Mouse (Mus musculus) gastrocnemius, postnatal 25 days (tissue): ENCODE measurements around the gene Rnf31. TPM values are rescaled to one million over a fixed set of nuclear protein-coding genes. Genes with fewer than 3 reads are reported as not detected.

Experiments used
- DNase-seq: peaks from one replicate; pipeline ENCODE4 v3.0.0; 2022
- total RNA-seq, 2 experiments: library from RNA; stranded (reverse); gene quantifications; 1 replicate in 1 of 2; 2 replicates in 1 of 2; pipeline ENCODE4 v1.2.3; 2021

The Rnf31 gene
- total RNA-seq, 2 experiments from 2014 or later = 11.1 to 20.7 TPM

DNA sequence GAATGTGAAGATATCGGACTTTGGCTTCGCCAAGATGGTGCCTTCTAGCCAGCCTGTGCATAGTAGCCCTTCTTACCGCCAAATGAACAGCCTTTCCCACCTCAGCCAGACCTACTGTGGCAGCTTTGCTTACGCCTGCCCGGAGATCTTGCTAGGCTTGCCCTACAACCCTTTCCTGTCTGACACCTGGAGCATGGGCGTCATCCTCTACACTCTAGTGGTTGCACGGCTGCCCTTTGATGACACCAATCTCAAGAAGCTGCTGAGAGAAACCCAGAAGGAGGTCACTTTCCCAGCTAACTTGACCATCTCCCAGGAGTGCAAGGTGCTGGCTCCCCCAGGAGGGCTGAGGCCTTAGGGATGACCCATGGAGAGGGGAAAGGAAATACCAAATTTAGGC is 60.0 kb downstream of the Rnf31 start:
- no peak for DNase-seq

Other genes starting within 250 kb of the Rnf31 start
- gene Dhrs4, start 113.0 kb upstream of the Rnf31 start, total RNA-seq = 10 to 100 TPM; 42.1 to 47.7 TPM
- under 1 TPM; 0.33 to 0.40 TPM for gene Carmil3, start 101.1 kb upstream of the Rnf31 start, total RNA-seq
- not detected for gene Cpne6, start 81.3 kb upstream of the Rnf31 start, total RNA-seq
- gene Nrl, start 66.7 kb upstream of the Rnf31 start, total RNA-seq = not detected
- 1 to 10 TPM; 4.7 to 6.9 TPM for gene Pck2, start 51.4 kb upstream of the Rnf31 start, total RNA-seq
- gene Dcaf11, start 31.7 kb upstream of the Rnf31 start, total RNA-seq = 100 to 1,000 TPM in 1 of 2 experiments, 10 to 100 TPM in 1; 97.3 to 105 TPM
- not detected for gene A730061H03Rik, start 31.3 kb upstream of the Rnf31 start, total RNA-seq
- gene Fitm1, start 16.1 kb upstream of the Rnf31 start, total RNA-seq = 100 to 1,000 TPM; 329 to 343 TPM
- gene Psme1, start 13.6 kb upstream of the Rnf31 start, total RNA-seq = 10 to 100 TPM; 66.4 to 67.6 TPM
- 10 to 100 TPM; 33.4 to 34.1 TPM for gene Emc9, start 6.4 kb upstream of the Rnf31 start, total RNA-seq
- 10 to 100 TPM; 42.9 to 58.4 TPM for gene Psme2, start 595 bp upstream of the Rnf31 start, total RNA-seq
- 1 to 10 TPM; 4.1 to 5.4 TPM for gene Irf9, start 11.9 kb downstream of the Rnf31 start, total RNA-seq
- gene Rec8, start 26.3 kb downstream of the Rnf31 start, total RNA-seq = under 1 TPM in 1 of 2 experiments, not detected in 1; 0.54 TPM
- gene Ipo4, start 44.2 kb downstream of the Rnf31 start, total RNA-seq = 10 to 100 TPM; 56.8 to 76.0 TPM
- 1 to 10 TPM in 1 of 2 experiments, under 1 TPM in 1; 0.72 to 1.2 TPM for gene Gm49378, start 46.2 kb downstream of the Rnf31 start, total RNA-seq
- gene Tm9sf1, start 52.1 kb downstream of the Rnf31 start, total RNA-seq = 10 to 100 TPM; 15.8 to 17.6 TPM
- under 1 TPM in 1 of 2 experiments, not detected in 1; 0.24 TPM for gene Tssk4, start 58.5 kb downstream of the Rnf31 start, total RNA-seq
- gene Mdp1, start 68.8 kb downstream of the Rnf31 start, total RNA-seq = 10 to 100 TPM; 15.0 to 17.3 TPM
- gene Gmpr2, start 80.2 kb downstream of the Rnf31 start, total RNA-seq = 1 to 10 TPM; 2.4 to 3.3 TPM
- gene Nedd8, start 80.4 kb downstream of the Rnf31 start, total RNA-seq = 100 to 1,000 TPM; 180 to 191 TPM
- 1 to 10 TPM; 7.5 to 8.2 TPM for gene Tinf2, start 90.1 kb downstream of the Rnf31 start, total RNA-seq
- not detected for gene Tgm1, start 122.2 kb downstream of the Rnf31 start, total RNA-seq
- 10 to 100 TPM; 10.3 TPM for gene Rabggta, start 130.6 kb downstream of the Rnf31 start, total RNA-seq
- gene Dhrs1, start 154.0 kb downstream of the Rnf31 start, total RNA-seq = 10 to 100 TPM; 29.4 to 32.7 TPM
- gene Nop9, start 154.0 kb downstream of the Rnf31 start, total RNA-seq = 10 to 100 TPM; 11.3 to 12.0 TPM
- not detected for gene Cideb, start 166.8 kb downstream of the Rnf31 start, total RNA-seq
- gene Ltb4r2, start 169.7 kb downstream of the Rnf31 start, total RNA-seq = under 1 TPM in 1 of 2 experiments, not detected in 1; 0.10 TPM
- not detected for gene Ltb4r1, start 174.3 kb downstream of the Rnf31 start, total RNA-seq
- gene Adcy4, start 192.4 kb downstream of the Rnf31 start, total RNA-seq = 1 to 10 TPM; 6.4 to 6.5 TPM
- 1 to 10 TPM; 1.3 to 1.7 TPM for gene Ripk3, start 197.2 kb downstream of the Rnf31 start, total RNA-seq
- gene Nfatc4, start 231.4 kb downstream of the Rnf31 start, total RNA-seq = 1 to 10 TPM; 3.2 to 5.9 TPM